Mouse (Mus musculus) left cerebral cortex, postnatal 36 days (tissue): ENCODE measurements around the gene Mrpl12. TPM values are rescaled to one million over a fixed set of nuclear protein-coding genes. Genes with fewer than 3 reads are reported as not detected.

Experiments used
- DNase-seq, 2 experiments: peaks; one replicate each; pipeline ENCODE4 v3.0.0; 2021 to 2022; ENCODE audit warnings: low spot score in 2 of 2, mixed read lengths in 1 of 2
- intact Hi-C: fragments of 180-260 bp; cut with DNase I; formaldehyde crosslinking; loops from one replicate; pipeline ENCODE4 v1.15.1; 2025
- total RNA-seq, 2 experiments: library from RNA; stranded (reverse); gene quantifications; 2 replicates each; pipeline ENCODE4 v1.2.3; 2021

Gene Mrpl12
- total RNA-seq, 2 experiments from 2014 or later, result 75.6 to 78.5 TPM

- intact Hi-C loops, result loop anchor here (1.0 kb wide), 1 partner anchor 17 kb away; the partner anchor contains the start of gene Mrpl12
These were observed 17.2 kb upstream of the Mrpl12 start, which contains the start of gene Arl16 for GRCm38 (mm10) chr11:120467051-120467735. TSS of gene Arl16 (minus strand) at chr11:120467607.

GRCm38 (mm10) chr11:120467736-120468092 is 16.7 kb upstream of the Mrpl12 start:
- intact Hi-C loops, result loop anchor here (1.0 kb wide), 1 partner anchor 17 kb away; the partner anchor contains the start of gene Mrpl12
- DNase-seq, result no peak

More at GRCm38 (mm10) chr11:120467051-120467735, 17.2 kb upstream of the Mrpl12 start, which contains the start of gene Arl16:
- peak; percentile 93 for DNase-seq

- intact Hi-C loops, result no loop called here
- DNase-seq, result no peak
These were observed 12.4 kb upstream of the Mrpl12 start for GRCm38 (mm10) chr11:120472052-120472451.

- DNase-seq, result no peak
- intact Hi-C loops, result loop anchor here (10.0 kb wide), 1 partner anchor 91 kb away; the partner anchor contains the start of gene P4hb
These were observed 922 bp upstream of the Mrpl12 start for GRCm38 (mm10) chr11:120483448-120483934.

GRCm38 (mm10) chr11:120485251-120485650 is 838 bp downstream of the Mrpl12 start:
- no peak for DNase-seq
- intact Hi-C loops, result loop anchor here (5.0 to 10.0 kb wide), 2 partner anchors 62 to 90 kb away; partner anchors contain the start of genes Mcrip1 and P4hb

GRCm38 (mm10) chr11:120488516-120488915 is 4.1 kb downstream of the Mrpl12 start:
- no peak for DNase-seq
- intact Hi-C loops, result loop anchor here (5.0 to 10.0 kb wide), 2 partner anchors 59 to 86 kb away; partner anchors contain the start of genes Mcrip1 and P4hb

- intact Hi-C loops, result loop anchor here (5.0 to 10.0 kb wide), 2 partner anchors 58 to 86 kb away; partner anchors contain the start of genes Mcrip1 and P4hb
These were observed 4.8 kb downstream of the Mrpl12 start for GRCm38 (mm10) chr11:120489054-120489761.

GRCm38 (mm10) chr11:120490291-120491046 is 6.1 kb downstream of the Mrpl12 start:
- intact Hi-C loops, result no loop called here
- DNase-seq, result no peak

More at GRCm38 (mm10) chr11:120489054-120489761, 4.8 kb downstream of the Mrpl12 start:
- peak; percentile 46 to 58 for DNase-seq

GRCm38 (mm10) chr11:120491317-120492023 is 7.1 kb downstream of the Mrpl12 start, which contains the start of gene Slc25a10:
TSS of gene Slc25a10 (plus strand) at chr11:120491840.
- intact Hi-C loops, result no loop called here
- peak; percentile 85 to 88 for DNase-seq

GRCm38 (mm10) chr11:120492024-120492877 is 7.8 kb downstream of the Mrpl12 start:
- no peak for DNase-seq
- intact Hi-C loops, result no loop called here

- intact Hi-C loops, result no loop called here
- no peak for DNase-seq
These were observed 8.4 kb downstream of the Mrpl12 start for GRCm38 (mm10) chr11:120492878-120493203.

GRCm38 (mm10) chr11:120493351-120493750 is 8.9 kb downstream of the Mrpl12 start:
- intact Hi-C loops, result no loop called here
- no peak for DNase-seq

- intact Hi-C loops, result no loop called here
- no peak for DNase-seq
These were observed 9.5 kb downstream of the Mrpl12 start for GRCm38 (mm10) chr11:120493911-120494310.

- intact Hi-C loops, result no loop called here
These were observed 13.0 kb downstream of the Mrpl12 start for GRCm38 (mm10) chr11:120497436-120497835.

GRCm38 (mm10) chr11:120498226-120498625 is 13.8 kb downstream of the Mrpl12 start:
- intact Hi-C loops, result no loop called here
- DNase-seq, result no peak

More at GRCm38 (mm10) chr11:120497436-120497835, 13.0 kb downstream of the Mrpl12 start:
- no peak for DNase-seq

GRCm38 (mm10) chr11:120498891-120499290 is 14.5 kb downstream of the Mrpl12 start:
- DNase-seq, result no peak
- intact Hi-C loops, result no loop called here

GRCm38 (mm10) chr11:120499894-120500293 is 15.5 kb downstream of the Mrpl12 start:
- intact Hi-C loops, result no loop called here

GRCm38 (mm10) chr11:120500357-120500756 is 15.9 kb downstream of the Mrpl12 start:
- no peak for DNase-seq
- intact Hi-C loops, result no loop called here

More at GRCm38 (mm10) chr11:120499894-120500293, 15.5 kb downstream of the Mrpl12 start:
- DNase-seq, result no peak
